Mouse (Mus musculus) CH12.LX (cell line): ENCODE data around the gene Stat2. TPM values are rescaled to one million over a fixed set of nuclear protein-coding genes. Genes with fewer than 3 reads are reported as not detected.

ENCODE experiments used
- DNase-seq: peaks from one replicate; pipeline ENCODE4 v3.0.0-alpha.2; 2013; ENCODE audit errors: extremely low read depth
- H3K27ac ChIP-seq: 2 replicates; pipeline ENCODE4 v1.5.1; 2012; ENCODE audit warnings: low read depth, mild to moderate bottlenecking, control low read depth, moderate library complexity; ENCODE audit not compliant: insufficient read depth
- H3K27me3 ChIP-seq: replicated peaks from 2 replicates; pipeline ENCODE3; 2012; ENCODE audit warnings: inconsistent platforms
- H3K36me3 ChIP-seq, 2 experiments: replicated peaks in 1 of 2; 2 replicates each; pipeline versions ENCODE3 to v1.6.1; 2012; ENCODE audit warnings: inconsistent platforms in 1 of 2, low read length in 1 of 2, mild to moderate bottlenecking in 1 of 2, mixed read lengths in 1 of 2, moderate library complexity in 1 of 2; ENCODE audit not compliant: control insufficient read depth in 1 of 2, insufficient read depth in 1 of 2
- H3K4me1 ChIP-seq, 2 experiments: 2 replicates each; pipeline ENCODE4 v1.6.1; 2012; ENCODE audit warnings: inconsistent platforms in 1 of 2, moderate library complexity in 1 of 2; ENCODE audit not compliant: insufficient read depth in 2 of 2, control insufficient read depth in 1 of 2
- H3K4me2 ChIP-seq: 2 replicates; pipeline ENCODE4 v1.6.1; 2012; ENCODE audit warnings: low read depth, mild to moderate bottlenecking, control low read depth; ENCODE audit not compliant: poor library complexity, insufficient read depth, severe bottlenecking
- H3K4me3 ChIP-seq, 3 experiments: fragments of 150-350 bp in 1 of 3; sonication (generic) in 1 of 3; replicated peaks in 1 of 3; 2 replicates each; pipeline versions ENCODE3 to v1.5.1; 2011 to 2012; ENCODE audit warnings: low read depth in 2 of 3, low read length in 2 of 3, mild to moderate bottlenecking in 2 of 3, moderate library complexity in 2 of 3, control low read depth in 1 of 3, improper control_type of control experiment in 1 of 3, inconsistent platforms in 1 of 3, mixed read lengths in 1 of 3; ENCODE audit not compliant: poor library complexity in 1 of 3
- H3K79me2 ChIP-seq: replicated peaks from 2 replicates; pipeline ENCODE4 v1.6.1; 2012; ENCODE audit warnings: mild to moderate bottlenecking, moderate library complexity; ENCODE audit not compliant: control insufficient read depth, poor library complexity, insufficient read depth, severe bottlenecking; ENCODE audit errors: extremely low read depth
- H3K9ac ChIP-seq: 2 replicates; pipeline ENCODE4 v1.6.1; 2012; ENCODE audit warnings: low read depth, mild to moderate bottlenecking, control low read depth, moderate library complexity; ENCODE audit not compliant: insufficient read depth
- H3K9me3 ChIP-seq: replicated peaks from 2 replicates; pipeline ENCODE3; 2012; ENCODE audit warnings: low read length, inconsistent platforms, mixed read lengths
- BHLHE40 ChIP-seq: IDR thresholded peaks from 2 replicates; pipeline ENCODE4 v1.6.1; 2011; ENCODE audit warnings: mild to moderate bottlenecking, low read depth, low read length, improper control_type of control experiment
- CHD1 ChIP-seq: IDR thresholded peaks from 2 replicates; pipeline ENCODE4 v1.6.1; 2012; ENCODE audit warnings: low read depth, low read length, improper control_type of control experiment, inconsistent platforms
- CHD2 ChIP-seq: IDR thresholded peaks from 2 replicates; pipeline ENCODE4 v1.6.1; 2011; ENCODE audit warnings: low read length, improper control_type of control experiment
- CTCF ChIP-seq, 2 experiments: IDR thresholded peaks in 1 of 2; conservative IDR thresholded peaks in 1 of 2; 2 replicates each; pipeline ENCODE4 v1.5.1; 2011 to 2012; ENCODE audit warnings: low read depth in 2 of 2, low read length in 2 of 2, improper control_type of control experiment in 1 of 2, inconsistent platforms in 1 of 2, mild to moderate bottlenecking in 1 of 2, moderate library complexity in 1 of 2
- ELF1 ChIP-seq: IDR thresholded peaks from 2 replicates; pipeline ENCODE4 v1.6.1; 2014; ENCODE audit warnings: low read depth, mild to moderate bottlenecking, inconsistent platforms, low read length, improper control_type of control experiment
- GABPA ChIP-seq: IDR thresholded peaks from 2 replicates; pipeline ENCODE4 v1.6.1; 2012; ENCODE audit warnings: low read depth, low read length, improper control_type of control experiment, inconsistent platforms; ENCODE audit not compliant: insufficient replicate concordance
- HCFC1 ChIP-seq: IDR thresholded peaks from 2 replicates; pipeline ENCODE4 v1.6.1; 2012; ENCODE audit warnings: low read depth, mild to moderate bottlenecking, inconsistent platforms, low read length, improper control_type of control experiment
- IRF4 ChIP-seq: IDR thresholded peaks from 2 replicates; pipeline ENCODE4 v1.6.1; 2014; ENCODE audit warnings: low read depth, mild to moderate bottlenecking, inconsistent platforms, low read length, improper control_type of control experiment
- JUN ChIP-seq: IDR thresholded peaks from 2 replicates; pipeline ENCODE4 v1.6.1; 2011; ENCODE audit warnings: low read depth, mild to moderate bottlenecking, low read length, improper control_type of control experiment, moderate library complexity; ENCODE audit not compliant: insufficient read depth
- JUND ChIP-seq: conservative IDR thresholded peaks from 2 replicates; pipeline ENCODE4 v1.6.1; 2011; ENCODE audit warnings: low read depth, low read length, improper control_type of control experiment
- MAX ChIP-seq: IDR thresholded peaks from 2 replicates; pipeline ENCODE4 v1.6.1; 2011; ENCODE audit warnings: low read length, improper control_type of control experiment
- MAZ ChIP-seq: IDR thresholded peaks from 2 replicates; pipeline ENCODE4 v1.6.1; 2012; ENCODE audit warnings: low read depth, mild to moderate bottlenecking, inconsistent platforms, low read length, improper control_type of control experiment, moderate library complexity
- MEF2A ChIP-seq: IDR thresholded peaks from 2 replicates; pipeline ENCODE4 v1.6.1; 2014; ENCODE audit warnings: low read depth, mild to moderate bottlenecking, inconsistent platforms, low read length, improper control_type of control experiment, borderline replicate concordance
- MXI1 ChIP-seq: IDR thresholded peaks from 2 replicates; pipeline ENCODE4 v1.6.1; 2011; ENCODE audit warnings: mild to moderate bottlenecking, low read depth, low read length, improper control_type of control experiment
- MYC ChIP-seq: IDR thresholded peaks from 2 replicates; pipeline ENCODE4 v1.6.1; 2011; ENCODE audit warnings: low read depth, mild to moderate bottlenecking, improper control_type of control experiment, low read length
- NELFE ChIP-seq: IDR thresholded peaks from 2 replicates; pipeline ENCODE4 v1.6.1; 2011; ENCODE audit warnings: low read depth, low read length, improper control_type of control experiment
- NRF1 ChIP-seq: IDR thresholded peaks from 2 replicates; pipeline ENCODE4 v1.6.1; 2014; ENCODE audit warnings: low read depth, mild to moderate bottlenecking, inconsistent platforms, low read length, improper control_type of control experiment, moderate library complexity
- PAX5 ChIP-seq: IDR thresholded peaks from 2 replicates; pipeline ENCODE4 v1.6.1; 2012; ENCODE audit warnings: low read length, inconsistent platforms, mixed read lengths
- POLR2A ChIP-seq: IDR thresholded peaks from 2 replicates; pipeline ENCODE4 v1.6.1; 2011; ENCODE audit warnings: low read depth, mild to moderate bottlenecking, improper control_type of control experiment, low read length
- POLR2AphosphoS2 ChIP-seq: IDR thresholded peaks from 2 replicates; pipeline ENCODE4 v1.6.1; 2011; ENCODE audit warnings: low read depth, low read length, improper control_type of control experiment
- RCOR1 ChIP-seq: conservative IDR thresholded peaks from 2 replicates; pipeline ENCODE4 v1.6.1; 2012; ENCODE audit warnings: low read depth, mild to moderate bottlenecking, inconsistent platforms, low read length, improper control_type of control experiment
- SIN3A ChIP-seq: IDR thresholded peaks from 2 replicates; pipeline ENCODE4 v1.6.1; 2012; ENCODE audit warnings: low read length, improper control_type of control experiment, inconsistent platforms
- SMC3 ChIP-seq: IDR thresholded peaks from 2 replicates; pipeline ENCODE4 v1.6.1; 2011; ENCODE audit warnings: low read depth, low read length, improper control_type of control experiment
- TBP ChIP-seq: conservative IDR thresholded peaks from 2 replicates; pipeline ENCODE4 v1.6.1; 2011; ENCODE audit warnings: low read depth, low read length, improper control_type of control experiment
- TCF12 ChIP-seq: IDR thresholded peaks from 2 replicates; pipeline ENCODE4 v1.6.1; 2014; ENCODE audit warnings: low read depth, mild to moderate bottlenecking, inconsistent platforms, low read length, improper control_type of control experiment
- UBTF ChIP-seq: IDR thresholded peaks from 2 replicates; pipeline ENCODE4 v1.6.1; 2012; ENCODE audit warnings: low read depth, mild to moderate bottlenecking, inconsistent platforms, low read length, improper control_type of control experiment, moderate library complexity
- USF1 ChIP-seq: IDR thresholded peaks from 2 replicates; pipeline ENCODE4 v1.6.1; 2014; ENCODE audit warnings: low read depth, mild to moderate bottlenecking, inconsistent platforms, low read length, improper control_type of control experiment
- USF2 ChIP-seq: conservative IDR thresholded peaks from 2 replicates; pipeline ENCODE4 v1.6.1; 2011; ENCODE audit warnings: low read depth, low read length, improper control_type of control experiment
- ZKSCAN1 ChIP-seq: IDR thresholded peaks from 2 replicates; pipeline ENCODE4 v1.6.1; 2012; ENCODE audit warnings: low read depth, inconsistent platforms, low read length, improper control_type of control experiment, borderline replicate concordance
- ZMIZ1 ChIP-seq: IDR thresholded peaks from 2 replicates; pipeline ENCODE4 v1.6.1; 2012; ENCODE audit warnings: low read depth, mild to moderate bottlenecking, inconsistent platforms, low read length, improper control_type of control experiment
- ZNF384 ChIP-seq: IDR thresholded peaks from 2 replicates; pipeline ENCODE4 v1.6.1; 2012; ENCODE audit warnings: low read depth, low read length, improper control_type of control experiment, inconsistent platforms
- dilution Hi-C: fragments of 300-500 bp; cut with MboI; formaldehyde crosslinking; loops from 2 replicates; pipeline ENCODE4 v1.14.3; 2020; ENCODE audit warnings: low sequenced_read_pairs; ENCODE audit not compliant: extremely low pct_unique_long_range_greater_than_20kb, extremely low pct_ligation_motif_present
- in situ Hi-C: fragments of 300-500 bp; cut with MboI; formaldehyde crosslinking; loops from 3 replicates; pipeline ENCODE4 v1.14.3; 2019; ENCODE audit warnings: low sequenced_read_pairs, low pct_ligation_motif_present, low pct_unique_long_range_greater_than_20kb, mixed read lengths
- polyA plus RNA-seq: library from polyadenylated mRNA; unstranded; fragments of >175 nt; gene quantifications from 2 replicates; pipeline ENCODE4 v1.2.1, GENCODE M21; 2012; ENCODE audit warnings: low read depth; ENCODE audit not compliant: insufficient read length
- total RNA-seq, 2 experiments: library from RNA; depleted of rRNA; stranded (reverse); fragments of 300-350 nt in 1 of 2; fragments of >200 nt in 1 of 2; gene quantifications; 2 replicates each; pipeline ENCODE4 v1.2.3; 2012 to 2014

The Stat2 gene
- total and polyA plus RNA-seq, 3 experiments: 3.3 to 14.6 (median 12.5) TPM

DNA sequence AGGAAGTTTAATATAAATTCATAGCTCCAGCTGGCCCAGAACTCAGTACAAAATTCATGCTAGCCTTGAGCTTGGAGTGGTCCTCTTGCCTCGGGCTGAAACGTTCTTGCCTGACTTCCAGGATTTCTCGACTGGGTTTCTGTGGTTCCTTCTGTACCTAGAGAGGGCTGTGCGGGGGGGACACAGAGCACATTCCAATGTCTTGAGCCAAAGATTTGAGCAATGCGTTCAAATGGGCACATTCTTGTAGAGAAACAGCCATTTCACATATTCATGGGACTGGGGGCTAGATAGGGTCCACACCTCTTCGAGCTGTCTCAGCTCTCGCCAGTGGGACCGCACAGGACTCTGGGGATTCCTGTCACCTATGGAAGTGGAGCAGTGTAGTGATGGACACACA, 14.4 kb upstream of the Stat2 start:
- no peak overlapping the region for H3K9ac ChIP-seq
- H3K27ac ChIP-seq: no peak overlapping the region
- no peaks in the 10 kb centered on the region for H3K79me2 ChIP-seq
- no peaks in the 10 kb centered on the region for H3K9me3 ChIP-seq
- dilution Hi-C loops (no loop called here), in situ Hi-C loops (no loop called here)
- H3K4me1 ChIP-seq: peaks cover 22 to 45% of the 10 kb centered on the region in 2 experiments
- TF ChIP-seq CTCF (conservative IDR thresholded peaks at IDR 0.05 in 1 of 2, IDR thresholded peaks at IDR 0.05 in 1 of 2; ENCODE audit: low read depth in 2 of 2, low read length in 2 of 2) (no peak), POLR2AphosphoS2 (no peak), ELF1 (no peak), MAX (no peak), IRF4 (no peak), GABPA (no peak), MXI1 (no peak), UBTF (no peak), SMC3 (no peak), TBP (no peak), SIN3A (no peak), USF2 (no peak), JUND (no peak), NRF1 (no peak)
- H3K4me3 ChIP-seq: no peak overlapping the region
- H3K4me2 ChIP-seq: no peak overlapping the region
- H3K36me3 ChIP-seq: peaks cover 17 to 36% of the 10 kb centered on the region in 2 experiments
- H3K27me3 ChIP-seq: no peaks in the 10 kb centered on the region
- no peak for DNase-seq

DNA sequence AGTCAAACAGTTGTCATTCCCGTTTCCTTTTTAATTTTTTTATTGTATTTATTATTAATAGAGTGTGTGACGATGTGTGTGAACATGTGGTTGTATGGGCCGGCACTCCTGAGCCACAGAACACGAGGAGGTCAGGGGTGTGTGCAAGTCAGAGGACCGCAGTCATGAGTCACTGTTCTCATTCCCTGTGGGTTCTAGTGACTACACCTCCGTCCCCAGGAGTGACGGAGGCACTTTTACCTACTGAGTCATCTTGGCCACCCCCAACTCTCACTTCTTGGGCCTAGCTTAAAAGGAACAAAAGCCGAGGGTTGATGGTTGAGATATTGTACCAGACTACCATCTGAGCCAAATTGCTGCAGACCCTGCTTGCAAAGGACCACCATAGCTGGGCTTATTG, 14.0 kb upstream of the Stat2 start:
- Histone ChIP-seq H3K4me1 (peaks cover 23 to 47% of the 10 kb centered on the region in 2 experiments), H3K4me3 (peak overlapping the region in 1 of 3 experiments; percentile 3), H3K4me2 (0 out of 2 replicates have a peak overlapping the region, but pooled peaks have one; percentile 1), H3K36me3 (peaks cover 13 to 32% of the 10 kb centered on the region in 2 experiments), H3K79me2 (no peaks in the 10 kb centered on the region), H3K9ac (peak overlapping the region; percentile 23; the same call in 1 of the 2 replicates), H3K27ac (no peak overlapping the region), H3K9me3 (no peaks in the 10 kb centered on the region), H3K27me3 (no peaks in the 10 kb centered on the region)
- in situ Hi-C loops (no loop called here), dilution Hi-C loops (no loop called here)
- peak; percentile 74 for DNase-seq
- peak; percentile 91 for TF ChIP-seq BHLHE40
- TF ChIP-seq GABPA: no peak
- no peak for TF ChIP-seq USF1
- no peak for TF ChIP-seq UBTF
- peak; percentile 56; the same call in 1 of the 2 replicates for TF ChIP-seq TCF12
- no peak for TF ChIP-seq NELFE
- TF ChIP-seq MAZ: no peak
- peak; percentile 58 for TF ChIP-seq MEF2A
- no peak for TF ChIP-seq USF2
- TF ChIP-seq POLR2AphosphoS2: no peak
- TF ChIP-seq JUND: peak; percentile 51; the same call in 1 of the 2 replicates
- TF ChIP-seq ZNF384: no peak
- TF ChIP-seq MAX: peak; percentile 81
- TF ChIP-seq MYC: peak; percentile 85
- TF ChIP-seq SIN3A: peak; percentile 48; the same call in 1 of the 2 replicates
- TF ChIP-seq PAX5: no peak
- TF ChIP-seq ZKSCAN1: no peak
- no peak for TF ChIP-seq POLR2A
- no peak for TF ChIP-seq TBP
- no peak for TF ChIP-seq CTCF (conservative IDR thresholded peaks at IDR 0.05 in 1 of 2, IDR thresholded peaks at IDR 0.05 in 1 of 2; ENCODE audit: low read depth in 2 of 2, low read length in 2 of 2)
- TF ChIP-seq RCOR1: 0 out of 2 replicates have a peak, but pooled peaks have one; percentile 48
- TF ChIP-seq HCFC1: peak; percentile 27; the same call in 1 of the 2 replicates
- TF ChIP-seq CHD2: peak; percentile 55; the same call in 1 of the 2 replicates
- TF ChIP-seq JUN: peak; percentile 59
- peak; percentile 84; the same call in 1 of the 2 replicates for TF ChIP-seq MXI1
- no peak for TF ChIP-seq ELF1
- TF ChIP-seq CHD1: no peak
- peak; percentile 66 for TF ChIP-seq IRF4
- TF ChIP-seq ZMIZ1: no peak
